In genomic region chr15:5346955-5347354, GRCm38 (mm10) we compare ENCODE assay signal across 19 mouse cellular contexts.
"Had no signal": no experiment of that assay in that cellular context is flagged by ENCODE, and none has a peak within 500 bp of the region (broad histone marks: within the 10 kb centered on the region; RNA-seq: fewer than 3 reads in every experiment).

No protein-coding gene starts in this region.

- H3K4me1 ChIP-seq: liver, embryonic 15.5 days; midbrain, embryonic 13.5 days; midbrain, embryonic 15.5 days; neural tube, embryonic 12.5 days had no signal

- H3K27me3 ChIP-seq: liver, embryonic 15.5 days; lung, embryonic 15.5 days; megakaryocyte, embryonic 14.5 days; midbrain, embryonic 13.5 days; midbrain, embryonic 15.5 days; neural tube, embryonic 12.5 days had no signal

- DNase-seq: liver, postnatal 0 days; lung, adult 2 months; lung, postnatal 14 days; retina, postnatal 1 day; right cerebral cortex, adult 18-20 months; right cerebral cortex, postnatal 25 days; right cerebral cortex, postnatal 4 days; spleen, adult 18-20 months; thymus, adult 18-20 months; thymus, postnatal 14 days; thymus, postnatal 36 days had no signal

- ATAC-seq: liver, postnatal 0 days; lung, postnatal 0 days; midbrain, embryonic 13.5 days; midbrain, embryonic 15.5 days had no signal

- H3K9me3 ChIP-seq: liver, embryonic 15.5 days; lung, embryonic 15.5 days; megakaryocyte, embryonic 14.5 days; midbrain, embryonic 13.5 days; midbrain, embryonic 15.5 days; neural tube, embryonic 12.5 days had no signal

- H3K4me3 ChIP-seq: liver, embryonic 15.5 days; lung, embryonic 15.5 days; midbrain, embryonic 13.5 days; midbrain, embryonic 15.5 days; neural tube, embryonic 12.5 days had no signal

- H3K27ac ChIP-seq: liver, embryonic 15.5 days; lung, embryonic 15.5 days; midbrain, embryonic 13.5 days; midbrain, embryonic 15.5 days; neural tube, embryonic 12.5 days had no signal

- H3K4me2 ChIP-seq: liver, embryonic 15.5 days; lung, embryonic 15.5 days; midbrain, embryonic 11.5 days; midbrain, embryonic 13.5 days; midbrain, embryonic 15.5 days; neural tube, embryonic 12.5 days had no signal

- H3K9ac ChIP-seq: liver, embryonic 15.5 days; liver, postnatal 0 days; lung, embryonic 15.5 days; midbrain, embryonic 13.5 days; midbrain, embryonic 15.5 days; neural tube, embryonic 12.5 days had no signal

- H3K36me3 ChIP-seq: liver, embryonic 15.5 days; lung, embryonic 15.5 days; midbrain, embryonic 13.5 days; midbrain, embryonic 15.5 days; neural tube, embryonic 12.5 days had no signal
